Mouse (Mus musculus): Measurements from ENCODE around the gene Irf2bp2. TPM values are rescaled to one million over a fixed set of nuclear protein-coding genes. Genes with fewer than 3 reads are reported as not detected.
A peak's percentile ranks its signal among the peaks of the same experiment; 100 is the strongest.

Irf2bp2 gene
- total RNA-seq (2022) = 10 to 100 TPM; 41.8 to 60.9 (median 50.3) TPM

GRCm38 (mm10) chr8:126593889-126594480 lies at the start of gene Irf2bp2:
Irf2bp2 (minus strand) TSS chr8:126593986.
- peak; percentile 87 for DNase-seq (ENCODE audit: low spot score)

- DNase-seq (ENCODE audit: low spot score) = no peak
Measured at GRCm38 (mm10) chr8:126642665-126643064, 48.9 kb upstream of the Irf2bp2 start.

- DNase-seq (ENCODE audit: low spot score) = no peak
Measured at GRCm38 (mm10) chr8:126641568-126642295, 47.9 kb upstream of the Irf2bp2 start.

GRCm38 (mm10) chr8:126639161-126639560 lies 45.4 kb upstream of the Irf2bp2 start:
- DNase-seq (ENCODE audit: low spot score) = peak; percentile 78

- no peak for DNase-seq (ENCODE audit: low spot score)
Measured at GRCm38 (mm10) chr8:126638027-126638426, 44.2 kb upstream of the Irf2bp2 start.

- peak; percentile 35 for DNase-seq (ENCODE audit: low spot score)
Measured at GRCm38 (mm10) chr8:126634541-126635048, 40.8 kb upstream of the Irf2bp2 start.

GRCm38 (mm10) chr8:126628616-126629015 lies 34.8 kb upstream of the Irf2bp2 start:
- no peak for DNase-seq (ENCODE audit: low spot score)

- no peak for DNase-seq (ENCODE audit: low spot score)
Measured at GRCm38 (mm10) chr8:126626415-126626814, 32.6 kb upstream of the Irf2bp2 start.

- DNase-seq (ENCODE audit: low spot score) = no peak
Measured at GRCm38 (mm10) chr8:126622111-126622795, 28.5 kb upstream of the Irf2bp2 start.

GRCm38 (mm10) chr8:126620721-126621120 lies 26.9 kb upstream of the Irf2bp2 start:
- DNase-seq (ENCODE audit: low spot score) = no peak

GRCm38 (mm10) chr8:126619487-126619886 lies 25.7 kb upstream of the Irf2bp2 start:
- no peak for DNase-seq (ENCODE audit: low spot score)

GRCm38 (mm10) chr8:126617665-126618064 lies 23.9 kb upstream of the Irf2bp2 start:
- DNase-seq (ENCODE audit: low spot score) = no peak

GRCm38 (mm10) chr8:126616736-126617135 lies 22.9 kb upstream of the Irf2bp2 start:
- DNase-seq (ENCODE audit: low spot score) = peak; percentile 48

- DNase-seq (ENCODE audit: low spot score) = peak; percentile 86
Measured at GRCm38 (mm10) chr8:126615765-126616164, 22.0 kb upstream of the Irf2bp2 start.

- DNase-seq (ENCODE audit: low spot score) = no peak
Measured at GRCm38 (mm10) chr8:126614740-126615132, 20.9 kb upstream of the Irf2bp2 start.

- peak; percentile 68 for DNase-seq (ENCODE audit: low spot score)
Measured at GRCm38 (mm10) chr8:126614062-126614739, 20.4 kb upstream of the Irf2bp2 start.

- DNase-seq (ENCODE audit: low spot score) = no peak
Measured at GRCm38 (mm10) chr8:126613143-126613542, 19.4 kb upstream of the Irf2bp2 start.

- DNase-seq (ENCODE audit: low spot score) = no peak
Measured at GRCm38 (mm10) chr8:126612739-126613138, 19.0 kb upstream of the Irf2bp2 start.

- DNase-seq (ENCODE audit: low spot score) = no peak
Measured at GRCm38 (mm10) chr8:126610713-126611112, 16.9 kb upstream of the Irf2bp2 start.

- no peak for DNase-seq (ENCODE audit: low spot score)
Measured at GRCm38 (mm10) chr8:126609556-126610263, 15.9 kb upstream of the Irf2bp2 start.

GRCm38 (mm10) chr8:126603241-126603947 lies 9.6 kb upstream of the Irf2bp2 start:
- DNase-seq (ENCODE audit: low spot score) = peak; percentile 75

Measured in heart, adult 8-10 months (tissue).